In genomic region chr3:151222407-151222806, GRCm38 (mm10) we compare ENCODE assay signal across 9 mouse cellular contexts.
A peak's percentile ranks its signal among the peaks of the same experiment; 100 is the strongest.
DNase-seq lines count a peak whose midpoint lies in the region; ATAC-seq and TF ChIP-seq lines count a peak whose summit lies in the region.
"Had no signal": no experiment of that assay in that cellular context is flagged by ENCODE, and none has a peak within 500 bp of the region (broad histone marks: within the 10 kb centered on the region; RNA-seq: fewer than 3 reads in every experiment).

No protein-coding gene starts in this region.

- CTCF ChIA-PET in Patski (lab: Charles Lee), result interaction anchor here (0.7 to 2.2 kb wide), 12 partner anchors 8 to 838 kb away, joined by 3 to 10 read pairs (median 3); no protein-coding TSS in a partner anchor

- no peak overlapping the region for H3K4me3 ChIP-seq in hindbrain, embryonic 11.5 days (ENCODE audit: low read depth, low read length)
- no peak overlapping the region for H3K4me3 ChIP-seq in hindbrain, embryonic 13.5 days
- H3K4me3 ChIP-seq: lung, embryonic 15.5 days had no signal

- H3K36me3 ChIP-seq in hindbrain, embryonic 11.5 days (ENCODE audit: control insufficient read depth, insufficient read depth, low read length), result no peaks in the 10 kb centered on the region
- H3K36me3 ChIP-seq in hindbrain, embryonic 13.5 days, result no peaks in the 10 kb centered on the region
- H3K36me3 ChIP-seq: lung, embryonic 15.5 days had no signal

- TF ChIP-seq CTCF in Patski (IDR thresholded peaks at IDR 0.05), result peak; percentile 80

- WGBS in hindbrain, embryonic 11.5 days, result 15% methylated on average over 3 of the region's 3 CpGs
- WGBS in hindbrain, embryonic 13.5 days, result 13% methylated on average over 3 of the region's 3 CpGs

- H3K27ac ChIP-seq in hindbrain, embryonic 11.5 days (ENCODE audit: low read depth, low read length), result no peak overlapping the region
- H3K27ac ChIP-seq in hindbrain, embryonic 13.5 days, result no peak overlapping the region
- H3K27ac ChIP-seq: lung, embryonic 15.5 days had no signal

- in situ Hi-C loops in Patski (cut with MboI; ENCODE audit: low pct_unique_long_range_greater_than_20kb), result loop anchor here (5.0 kb wide), 1 partner anchor 350 kb away; no protein-coding TSS in a partner anchor

- no peak overlapping the region for H3K4me2 ChIP-seq in hindbrain, embryonic 11.5 days (replicated peaks; ENCODE audit: low read depth, low read length)
- no peak overlapping the region for H3K4me2 ChIP-seq in hindbrain, embryonic 13.5 days
- H3K4me2 ChIP-seq: lung, embryonic 15.5 days had no signal

- ATAC-seq in hindbrain, embryonic 11.5 days (ENCODE audit: low FRiP score), result peak; percentile 75
- no peak for ATAC-seq in hindbrain, embryonic 13.5 days (ENCODE audit: low FRiP score)
- peak; percentile 46 for ATAC-seq in Patski
- peak; percentile 87 for ATAC-seq in granulocyte monocyte progenitor cell, adult 5-6 weeks (replicated peaks; ENCODE audit: poor library complexity, severe bottlenecking)
- no peak for ATAC-seq in activated CD4-positive, CD25-positive, alpha-beta regulatory T cell, adult 4 months
- no peak for ATAC-seq in erythroid progenitor cell, adult 5-6 weeks (replicated peaks; ENCODE audit: low FRiP score, poor library complexity, severe bottlenecking)

- POLR2A ChIA-PET in Patski (lab: Charles Lee), result no interaction called here

- H3K27me3 ChIP-seq in hindbrain, embryonic 11.5 days (ENCODE audit: control insufficient read depth, insufficient read depth, low read length), result no peaks in the 10 kb centered on the region
- no peaks in the 10 kb centered on the region for H3K27me3 ChIP-seq in hindbrain, embryonic 13.5 days
- no peaks in the 10 kb centered on the region for H3K27me3 ChIP-seq in Patski
- H3K27me3 ChIP-seq: lung, embryonic 15.5 days had no signal

- DNase-seq in hindbrain, embryonic 11.5 days (ENCODE audit: low spot score), result peak; percentile 56
- peak; percentile 27 for DNase-seq in 416B (ENCODE audit: low read depth)
- DNase-seq in Patski (ENCODE audit: low read depth, low spot score), result peak; percentile 4
- no peak for DNase-seq in yolk sac, embryonic 10.5 days (ENCODE audit: low spot score)

- no peaks in the 10 kb centered on the region for H3K9me3 ChIP-seq in hindbrain, embryonic 11.5 days (ENCODE audit: control insufficient read depth, low read length)
- H3K9me3 ChIP-seq in hindbrain, embryonic 13.5 days, result no peaks in the 10 kb centered on the region
- H3K9me3 ChIP-seq: lung, embryonic 15.5 days had no signal

- no peak overlapping the region for H3K9ac ChIP-seq in hindbrain, embryonic 11.5 days (ENCODE audit: low read depth, low read length)
- no peak overlapping the region for H3K9ac ChIP-seq in hindbrain, embryonic 13.5 days
- H3K9ac ChIP-seq: lung, embryonic 15.5 days had no signal

- no peaks in the 10 kb centered on the region for H3K4me1 ChIP-seq in hindbrain, embryonic 11.5 days (replicated peaks; ENCODE audit: control insufficient read depth, insufficient read depth, low read length)
- no peaks in the 10 kb centered on the region for H3K4me1 ChIP-seq in hindbrain, embryonic 13.5 days (replicated peaks)
- H3K4me1 ChIP-seq: lung, embryonic 15.5 days had no signal

Comparison
In these comparisons a context has a peak if more than half of its experiments do, and no peak if none do; other contexts are left out.
1. ATAC-seq: peak in hindbrain, embryonic 11.5 days (single experiment), Patski (single experiment) and granulocyte monocyte progenitor cell, adult 5-6 weeks (single experiment); none in hindbrain, embryonic 13.5 days (single experiment), activated CD4-positive, CD25-positive, alpha-beta regulatory T cell, adult 4 months (single experiment) and erythroid progenitor cell, adult 5-6 weeks (single experiment).